Mouse (Mus musculus): ENCODE measurements around the gene Unkl. TPM values are rescaled to one million over a fixed set of nuclear protein-coding genes. Genes with fewer than 3 reads are reported as not detected.

The Unkl gene
- polyA plus RNA-seq, 1 experiment, result 1.8 TPM

DNA sequence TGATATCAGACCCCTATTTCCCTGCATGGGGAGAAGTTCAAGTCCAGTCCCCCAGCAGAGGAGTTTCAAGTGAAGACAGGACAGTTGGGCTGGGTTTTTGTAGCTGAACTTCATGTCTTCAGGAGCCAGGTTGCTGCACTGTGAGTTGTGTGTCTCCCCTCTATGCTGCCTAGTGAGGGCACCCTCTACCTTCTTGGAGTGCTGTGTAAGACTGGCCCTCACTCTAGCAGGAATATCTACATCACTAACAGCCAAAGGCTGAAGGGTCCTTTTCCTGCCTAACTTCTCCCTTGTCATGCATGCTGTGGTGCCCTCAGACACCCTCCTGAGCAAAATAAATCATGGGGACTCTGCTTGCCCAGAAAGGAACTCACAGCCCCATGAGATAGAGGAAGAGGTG lies 5.0 kb upstream of the Unkl start:
- peaks cover 5% of the 10 kb centered on the region for H3K36me3 ChIP-seq (ENCODE audit: control insufficient read depth, insufficient read depth)
- H3K27me3 ChIP-seq (ENCODE audit: control insufficient read depth, insufficient read depth, insufficient read length), result peaks cover 14% of the 10 kb centered on the region
- H3K79me2 ChIP-seq (ENCODE audit: control insufficient read depth, insufficient read depth), result peaks cover 38% of the 10 kb centered on the region
- TF ChIP-seq MAX (IDR thresholded peaks at IDR 0.05) (no peak), MYOD1 (IDR thresholded peaks at IDR 0.05; ENCODE audit: control insufficient read depth, insufficient read length, low read depth) (no peak), CEBPB (IDR thresholded peaks at IDR 0.05; ENCODE audit: low read depth) (no peak), CTCF (IDR thresholded peaks at IDR 0.05; ENCODE audit: control insufficient read depth, insufficient read depth, insufficient read length) (no peak), FOSL1 (IDR thresholded peaks at IDR 0.05; ENCODE audit: insufficient read depth, low read length, poor library complexity, severe bottlenecking) (no peak), USF1 (IDR thresholded peaks at IDR 0.05; ENCODE audit: low read depth) (no peak), MYOG (IDR thresholded peaks at IDR 0.05; ENCODE audit: control insufficient read depth, extremely low read depth, insufficient read length) (no peak)
- H3ac ChIP-seq (ENCODE audit: control insufficient read depth, insufficient read length, low read depth), result peak overlapping the region; percentile 1
- H3K4me3 ChIP-seq (ENCODE audit: insufficient read depth, poor library complexity, severe bottlenecking), result no peak overlapping the region
- peaks cover 22% of the 10 kb centered on the region for H3K79me3 ChIP-seq (ENCODE audit: low read depth)

DNA sequence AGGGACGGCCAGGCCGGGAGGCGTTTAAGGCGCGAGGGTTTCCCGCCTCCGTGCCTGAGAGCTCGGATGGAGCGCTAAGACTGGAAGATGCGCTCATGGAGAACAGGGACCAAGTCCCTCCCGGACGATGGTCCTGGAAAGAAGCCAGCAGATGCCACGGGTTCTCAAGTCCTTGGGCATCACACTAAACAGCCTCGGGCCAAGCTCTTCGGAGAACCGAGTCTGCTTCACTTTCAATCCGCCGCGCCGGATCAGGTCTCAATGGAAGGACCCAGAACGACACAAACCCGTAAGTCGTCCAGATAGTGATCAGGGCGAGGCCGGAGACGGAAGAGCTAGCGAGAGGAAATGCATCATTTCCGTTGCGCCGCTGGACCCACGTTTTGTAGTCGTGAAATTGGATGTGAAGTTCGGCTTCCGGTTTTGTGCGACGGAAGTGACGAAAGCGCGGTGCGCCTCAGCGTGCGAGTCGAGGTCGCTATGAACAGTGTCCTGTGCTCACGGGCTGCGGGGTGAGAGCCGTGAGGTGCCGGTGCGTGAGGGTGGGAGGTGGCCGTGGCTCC lies 4.0 kb upstream of the Unkl start, which contains the start of gene BC003965:
Gene BC003965, plus strand, starts transcription at position 426 of the 563 bp plus-strand sequence.
- TF ChIP-seq MYOG (IDR thresholded peaks at IDR 0.05; ENCODE audit: control insufficient read depth, extremely low read depth, insufficient read length) (no peak), FOSL1 (IDR thresholded peaks at IDR 0.05; ENCODE audit: insufficient read depth, low read length, poor library complexity, severe bottlenecking) (no peak), CEBPB (IDR thresholded peaks at IDR 0.05; ENCODE audit: low read depth) (no peak), MAX (IDR thresholded peaks at IDR 0.05) (peak; percentile 99), USF1 (IDR thresholded peaks at IDR 0.05; ENCODE audit: low read depth) (no peak)
- H3K27me3 ChIP-seq (ENCODE audit: control insufficient read depth, insufficient read depth, insufficient read length), result peaks cover 12% of the 10 kb centered on the region
- H3K79me2 ChIP-seq (ENCODE audit: control insufficient read depth, insufficient read depth), result peaks cover 46% of the 10 kb centered on the region
- peaks cover 25% of the 10 kb centered on the region for H3K79me3 ChIP-seq (ENCODE audit: low read depth)
- H3ac ChIP-seq (ENCODE audit: control insufficient read depth, insufficient read length, low read depth), result peak within 1 kb of the TSS; percentile 85
- H3K4me3 ChIP-seq (ENCODE audit: insufficient read depth, poor library complexity, severe bottlenecking), result peak within 1 kb of the TSS; percentile 99
- peaks cover 5% of the 10 kb centered on the region for H3K36me3 ChIP-seq (ENCODE audit: control insufficient read depth, insufficient read depth)

DNA sequence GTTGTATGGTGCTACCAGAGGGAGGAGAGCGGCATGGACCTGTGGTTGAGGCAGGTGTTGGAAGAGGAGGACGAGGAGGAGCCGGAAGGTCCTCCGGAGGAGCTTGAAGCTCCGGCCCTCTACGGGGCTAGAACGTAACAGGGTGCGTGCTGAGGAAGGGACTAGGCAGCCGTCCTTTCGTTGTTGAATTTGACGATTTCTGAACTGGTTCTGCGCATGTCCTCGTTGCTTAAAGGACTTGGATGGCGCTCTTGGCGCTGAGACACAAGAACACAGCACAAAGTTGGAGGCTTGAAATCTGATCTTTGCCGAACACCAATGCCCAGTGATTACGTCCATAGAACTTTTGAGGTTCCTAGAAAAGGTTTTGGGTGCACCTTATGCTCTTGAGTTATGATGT lies 3.2 kb upstream of the Unkl start:
- Histone ChIP-seq H3K27me3 (ENCODE audit: control insufficient read depth, insufficient read depth, insufficient read length) (peaks cover 8% of the 10 kb centered on the region), H3ac (ENCODE audit: control insufficient read depth, insufficient read length, low read depth) (peak overlapping the region; percentile 83), H3K79me3 (ENCODE audit: low read depth) (peaks cover 32% of the 10 kb centered on the region), H3K36me3 (ENCODE audit: control insufficient read depth, insufficient read depth) (peaks cover 5% of the 10 kb centered on the region), H3K4me3 (ENCODE audit: insufficient read depth, poor library complexity, severe bottlenecking) (peak overlapping the region; percentile 99), H3K79me2 (ENCODE audit: control insufficient read depth, insufficient read depth) (peaks cover 54% of the 10 kb centered on the region)
- TF ChIP-seq CEBPB (IDR thresholded peaks at IDR 0.05; ENCODE audit: low read depth) (no peak), MYOD1 (IDR thresholded peaks at IDR 0.05; ENCODE audit: control insufficient read depth, insufficient read length, low read depth) (no peak)

DNA sequence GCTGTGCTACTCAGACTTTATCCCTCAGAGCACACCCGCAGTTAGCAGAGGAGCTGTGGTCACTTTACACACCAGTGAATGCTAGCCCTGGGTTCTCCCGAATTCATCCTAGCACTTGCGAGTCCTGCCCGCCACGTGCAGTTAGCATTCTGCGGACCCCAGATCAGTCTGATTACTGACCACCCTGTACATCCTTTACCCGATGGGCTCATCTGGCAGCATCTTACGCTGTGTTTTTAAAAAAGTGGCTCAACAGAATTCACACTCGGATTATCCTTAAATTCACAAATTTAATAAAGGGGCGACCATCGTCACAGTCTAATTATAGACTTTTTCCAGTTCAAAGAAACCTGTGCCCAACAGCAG lies 430 bp upstream of the Unkl start:
- H3K4me3 ChIP-seq (ENCODE audit: insufficient read depth, poor library complexity, severe bottlenecking), result peak overlapping the region; percentile 66
- TF ChIP-seq FOSL1 (IDR thresholded peaks at IDR 0.05; ENCODE audit: insufficient read depth, low read length, poor library complexity, severe bottlenecking) (no peak), USF1 (IDR thresholded peaks at IDR 0.05; ENCODE audit: low read depth) (no peak), MAX (IDR thresholded peaks at IDR 0.05) (no peak), CTCF (IDR thresholded peaks at IDR 0.05; ENCODE audit: control insufficient read depth, insufficient read depth, insufficient read length) (no peak), CEBPB (IDR thresholded peaks at IDR 0.05; ENCODE audit: low read depth) (no peak), MYOG (IDR thresholded peaks at IDR 0.05; ENCODE audit: control insufficient read depth, extremely low read depth, insufficient read length) (no peak), MYOD1 (IDR thresholded peaks at IDR 0.05; ENCODE audit: control insufficient read depth, insufficient read length, low read depth) (no peak)
- H3ac ChIP-seq (ENCODE audit: control insufficient read depth, insufficient read length, low read depth), result peak overlapping the region; percentile 74
- no peaks in the 10 kb centered on the region for H3K27me3 ChIP-seq (ENCODE audit: control insufficient read depth, insufficient read depth, insufficient read length)
- peaks cover 36% of the 10 kb centered on the region for H3K79me3 ChIP-seq (ENCODE audit: low read depth)
- peaks cover 71% of the 10 kb centered on the region for H3K79me2 ChIP-seq (ENCODE audit: control insufficient read depth, insufficient read depth)
- peaks cover 11% of the 10 kb centered on the region for H3K36me3 ChIP-seq (ENCODE audit: control insufficient read depth, insufficient read depth)

GRCm38 (mm10) chr17:25189091-25189490 lies 894 bp downstream of the Unkl start:
- peaks cover 42% of the 10 kb centered on the region for H3K79me3 ChIP-seq (ENCODE audit: low read depth)
- H3K79me2 ChIP-seq (ENCODE audit: control insufficient read depth, insufficient read depth), result peaks cover 74% of the 10 kb centered on the region
- TF ChIP-seq CEBPB (IDR thresholded peaks at IDR 0.05; ENCODE audit: low read depth) (no peak), USF1 (IDR thresholded peaks at IDR 0.05; ENCODE audit: low read depth) (no peak), MYOG (IDR thresholded peaks at IDR 0.05; ENCODE audit: control insufficient read depth, extremely low read depth, insufficient read length) (no peak), MYOD1 (IDR thresholded peaks at IDR 0.05; ENCODE audit: control insufficient read depth, insufficient read length, low read depth) (no peak), MAX (IDR thresholded peaks at IDR 0.05) (no peak), FOSL1 (IDR thresholded peaks at IDR 0.05; ENCODE audit: insufficient read depth, low read length, poor library complexity, severe bottlenecking) (no peak)
- peaks cover 11% of the 10 kb centered on the region for H3K36me3 ChIP-seq (ENCODE audit: control insufficient read depth, insufficient read depth)
- H3K4me3 ChIP-seq (ENCODE audit: insufficient read depth, poor library complexity, severe bottlenecking), result peak overlapping the region; percentile 66
- no peaks in the 10 kb centered on the region for H3K27me3 ChIP-seq (ENCODE audit: control insufficient read depth, insufficient read depth, insufficient read length)
- H3ac ChIP-seq (ENCODE audit: control insufficient read depth, insufficient read length, low read depth), result peak overlapping the region; percentile 98

DNA sequence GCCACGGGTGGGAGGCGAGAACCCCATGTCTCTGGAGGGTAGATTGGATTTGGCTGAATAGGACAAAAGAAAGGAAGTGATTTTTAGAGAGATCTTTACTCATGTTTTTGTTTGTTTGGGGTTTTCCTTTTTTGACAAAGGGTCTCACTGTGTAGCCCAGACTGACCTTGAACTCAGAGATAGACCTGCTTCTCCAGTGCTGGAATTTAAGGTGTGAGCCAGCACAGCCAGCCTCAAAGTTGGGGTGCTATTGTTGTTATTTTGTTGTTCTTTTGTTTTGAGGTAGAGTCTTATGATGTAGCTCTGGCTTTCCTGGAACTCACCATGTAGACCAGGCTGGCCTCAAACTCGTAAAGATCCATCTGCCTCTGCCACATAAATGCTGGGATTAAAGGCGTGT lies 14.2 kb downstream of the Unkl start:
- peaks cover 6% of the 10 kb centered on the region for H3K36me3 ChIP-seq (ENCODE audit: control insufficient read depth, insufficient read depth)
- H3K79me2 ChIP-seq (ENCODE audit: control insufficient read depth, insufficient read depth), result no peaks in the 10 kb centered on the region
- no peak overlapping the region for H3K4me3 ChIP-seq (ENCODE audit: insufficient read depth, poor library complexity, severe bottlenecking)
- H3ac ChIP-seq (ENCODE audit: control insufficient read depth, insufficient read length, low read depth), result no peak overlapping the region
- no peak for TF ChIP-seq MAX (IDR thresholded peaks at IDR 0.05)
- TF ChIP-seq MYOG (IDR thresholded peaks at IDR 0.05; ENCODE audit: control insufficient read depth, extremely low read depth, insufficient read length), result no peak
- no peaks in the 10 kb centered on the region for H3K79me3 ChIP-seq (ENCODE audit: low read depth)
- no peaks in the 10 kb centered on the region for H3K27me3 ChIP-seq (ENCODE audit: control insufficient read depth, insufficient read depth, insufficient read length)

All from C2C12 (cell line).